Mouse (Mus musculus) frontal cortex, adult (tissue): ENCODE results near the gene Fsd2.

ENCODE experiments used
- ATAC-seq: cut with Nextera tagmentation; 2 replicates; pipeline ENCODE4 v1.9.2; 2017; ENCODE audit warnings: mild to moderate bottlenecking, moderate library complexity, mixed read lengths; ENCODE audit not compliant: low TSS enrichment

The Fsd2 gene

DNA sequence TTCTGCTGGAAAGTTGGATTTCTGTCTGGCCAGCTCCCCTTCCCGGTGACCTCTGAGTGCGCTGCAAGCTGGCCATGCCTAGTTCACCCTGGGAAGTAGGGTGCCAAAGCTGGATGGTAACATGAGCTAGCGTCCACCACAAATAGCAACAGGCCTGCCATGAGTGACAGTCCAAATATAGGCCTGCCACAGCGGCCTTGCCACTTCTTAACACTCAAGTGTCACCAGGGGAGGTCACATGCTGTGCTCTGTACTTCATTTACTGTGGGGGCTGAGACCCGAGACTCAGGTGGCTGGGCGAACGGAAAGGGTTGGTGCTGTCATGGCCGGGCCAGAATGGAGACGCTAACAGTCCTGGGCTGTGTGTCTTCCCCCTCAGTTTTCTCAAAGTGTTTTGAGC, at the start of gene Fsd2:
Fsd2 (minus strand) TSS at position 53 of the 400 bp plus-strand sequence.
- no peak for ATAC-seq

GRCm38 (mm10) chr7:81615031-81615430, 48.3 kb upstream of the Fsd2 start:
- no peak for ATAC-seq

DNA sequence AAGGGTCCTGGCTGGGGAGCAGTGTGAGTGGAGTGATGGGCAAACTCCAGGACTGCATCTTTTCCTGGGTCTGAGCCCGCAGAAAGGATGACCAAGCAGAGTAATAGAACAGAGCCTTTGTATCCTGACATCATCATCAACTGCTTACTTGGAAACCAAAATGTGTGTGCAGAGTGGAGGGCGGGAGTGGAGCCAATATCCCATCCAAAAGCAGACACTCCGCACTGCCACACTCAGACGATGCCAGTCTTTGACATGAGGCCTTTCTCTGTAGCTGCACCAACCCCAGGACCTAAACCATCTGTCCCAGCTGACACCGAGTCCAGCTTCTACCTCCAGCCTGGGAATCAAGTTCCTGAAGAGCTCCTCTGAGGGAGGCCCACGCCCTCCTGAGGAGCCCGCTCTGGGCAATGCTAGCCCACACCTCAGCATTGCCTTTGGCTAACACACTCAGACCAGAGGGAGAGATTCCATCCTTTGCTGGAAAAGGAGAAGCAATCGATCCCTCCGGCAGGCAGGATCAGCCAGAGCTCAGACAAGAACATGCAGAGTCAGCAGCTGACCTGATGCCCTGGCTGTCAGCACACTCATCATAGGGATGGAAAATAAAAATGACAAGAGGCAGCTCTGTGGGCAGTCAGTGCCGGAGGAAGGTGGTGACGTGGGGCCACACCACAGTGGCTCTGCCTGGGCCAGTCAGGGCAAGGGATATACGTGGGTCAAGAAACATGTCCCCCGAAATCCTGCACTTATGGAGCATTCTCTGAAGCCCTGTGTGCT, 46.3 kb upstream of the Fsd2 start:
- no peak for ATAC-seq

GRCm38 (mm10) chr7:81610125-81610524, 43.4 kb upstream of the Fsd2 start:
- ATAC-seq: no peak

- no peak for ATAC-seq
Measured at GRCm38 (mm10) chr7:81606452-81606851, 39.7 kb upstream of the Fsd2 start.

DNA sequence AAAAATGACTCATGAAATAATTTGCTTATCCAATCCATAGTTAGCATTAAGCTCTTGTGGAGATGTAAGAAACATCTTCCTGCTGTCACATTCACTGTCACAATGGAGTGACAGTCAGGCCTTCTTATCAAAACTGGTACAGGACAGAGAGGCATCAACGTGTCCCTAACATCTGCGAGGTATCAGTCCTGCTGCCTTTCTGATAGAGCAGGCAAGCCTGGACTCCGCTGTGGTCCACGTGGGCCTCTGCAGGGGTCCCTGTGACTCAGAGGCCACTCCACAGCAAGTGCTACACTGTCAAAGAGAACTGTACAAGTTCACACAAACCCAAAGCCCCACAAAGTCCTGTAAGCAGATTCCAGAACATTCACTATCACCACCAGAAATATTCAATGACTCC, 38.7 kb upstream of the Fsd2 start:
- no peak for ATAC-seq

DNA sequence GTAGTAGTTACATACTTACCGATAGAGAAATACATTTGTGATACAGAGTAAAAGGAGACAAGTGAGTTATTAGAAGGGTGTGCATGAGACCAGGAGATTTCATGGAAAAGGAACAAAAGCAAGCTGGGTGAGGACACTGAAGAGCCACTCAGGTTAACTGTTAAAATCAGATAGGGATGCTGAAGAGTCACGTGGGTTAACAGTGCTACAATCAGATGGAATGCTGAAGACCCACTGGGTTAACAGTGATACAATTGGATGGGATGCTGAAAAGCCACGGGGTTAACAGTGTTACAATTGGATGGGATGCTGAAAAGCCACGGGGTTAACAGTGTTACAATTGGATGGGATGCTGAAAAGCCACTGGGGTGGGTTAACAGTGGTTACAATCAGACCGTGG, 38.2 kb upstream of the Fsd2 start:
- ATAC-seq: no peak

- ATAC-seq: peak; percentile 82
Measured at GRCm38 (mm10) chr7:81599379-81600280, 32.9 kb upstream of the Fsd2 start.

- no peak for ATAC-seq
Measured at GRCm38 (mm10) chr7:81597660-81598059, 30.9 kb upstream of the Fsd2 start.

- ATAC-seq: no peak
Measured at GRCm38 (mm10) chr7:81596086-81596485, 29.3 kb upstream of the Fsd2 start.

DNA sequence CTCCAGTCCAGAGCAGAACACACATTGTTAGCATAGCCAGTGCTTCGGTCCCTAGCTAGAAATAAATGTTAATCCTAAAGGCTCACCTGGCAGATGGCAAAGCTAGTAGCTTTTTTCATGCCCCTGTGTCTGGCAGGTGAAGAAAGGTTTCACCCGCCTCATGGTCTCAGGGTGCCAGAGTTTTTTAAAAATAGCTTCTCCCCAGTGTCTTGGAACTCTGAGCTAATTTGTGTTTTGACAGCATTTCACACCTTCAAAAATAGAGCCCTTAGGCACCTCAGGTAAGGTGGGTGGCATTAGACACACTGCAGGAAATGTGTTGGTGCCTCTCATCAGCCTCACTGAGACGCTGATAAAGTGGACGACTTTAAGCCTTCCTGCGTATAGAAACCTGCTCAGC, 28.3 kb upstream of the Fsd2 start:
- no peak for ATAC-seq

GRCm38 (mm10) chr7:81593387-81593786, 26.6 kb upstream of the Fsd2 start:
- no peak for ATAC-seq

- no peak for ATAC-seq
Measured at GRCm38 (mm10) chr7:81592686-81593085, 25.9 kb upstream of the Fsd2 start.

- no peak for ATAC-seq
Measured at GRCm38 (mm10) chr7:81587238-81587637, 20.5 kb upstream of the Fsd2 start.

DNA sequence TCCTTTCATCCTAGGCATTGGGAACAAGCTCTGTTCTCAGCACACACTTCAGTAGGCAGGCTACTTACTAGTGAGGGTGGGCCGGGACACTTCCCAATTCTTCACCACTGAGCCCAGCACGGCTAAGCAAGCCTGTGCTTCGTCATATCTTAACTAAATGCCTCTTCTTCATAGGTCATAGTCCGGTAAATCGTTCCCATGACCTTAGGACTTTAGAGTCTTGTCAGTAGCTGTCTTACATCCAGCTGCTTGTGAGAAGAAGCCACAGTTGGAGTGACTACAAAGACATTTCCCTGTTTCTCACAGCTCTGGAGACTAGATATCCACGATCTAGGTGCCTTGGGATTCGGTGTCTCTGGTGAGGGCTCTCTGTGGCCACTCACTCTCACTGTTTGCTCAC, 18.6 kb upstream of the Fsd2 start:
- no peak for ATAC-seq

GRCm38 (mm10) chr7:81583512-81583911, 16.8 kb upstream of the Fsd2 start:
- ATAC-seq: no peak

DNA sequence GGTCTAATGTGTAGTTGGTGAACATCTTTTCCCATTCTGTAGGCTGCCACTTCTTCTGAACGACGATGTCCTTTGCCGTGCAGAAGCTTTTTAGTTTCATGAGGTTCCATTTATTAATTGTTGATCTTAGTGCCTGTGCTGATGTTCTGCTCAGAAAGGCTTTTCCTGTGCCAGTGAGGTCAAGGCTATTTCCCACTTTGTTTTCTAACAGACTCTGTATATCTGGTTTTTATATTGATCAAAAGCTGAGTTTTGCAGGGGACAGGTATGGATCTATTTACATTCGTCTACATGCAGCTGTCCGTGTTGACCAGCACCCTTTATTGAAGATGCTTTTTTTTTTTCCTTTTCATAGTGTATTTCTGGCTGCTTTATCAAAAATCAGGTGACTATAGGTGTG, 12.6 kb upstream of the Fsd2 start:
- ATAC-seq: no peak

DNA sequence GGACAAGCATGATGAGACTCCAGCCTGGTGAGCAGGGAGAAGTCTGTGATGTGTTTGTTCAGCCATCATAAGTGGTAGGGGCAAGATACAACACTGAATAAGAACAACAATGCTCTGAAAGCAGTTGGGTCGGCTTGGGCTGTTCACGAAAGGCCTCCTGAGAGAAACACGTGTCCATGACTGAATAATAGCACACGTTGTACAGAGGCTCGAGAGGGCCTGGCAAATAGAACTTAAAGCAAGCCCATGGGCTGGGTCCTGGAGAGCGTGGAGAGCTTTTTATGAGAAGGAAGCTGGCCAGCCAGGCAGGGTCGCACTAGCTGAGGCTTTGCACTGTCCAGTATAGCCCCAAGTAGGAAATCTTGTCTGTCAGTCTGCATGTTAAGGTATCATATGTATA, 11.7 kb upstream of the Fsd2 start:
- ATAC-seq: no peak

GRCm38 (mm10) chr7:81577872-81578271, 11.1 kb upstream of the Fsd2 start:
- ATAC-seq: no peak

- ATAC-seq: no peak
Measured at GRCm38 (mm10) chr7:81575606-81576005, 8.9 kb upstream of the Fsd2 start.

GRCm38 (mm10) chr7:81573821-81574220, 7.1 kb upstream of the Fsd2 start:
- no peak for ATAC-seq

DNA sequence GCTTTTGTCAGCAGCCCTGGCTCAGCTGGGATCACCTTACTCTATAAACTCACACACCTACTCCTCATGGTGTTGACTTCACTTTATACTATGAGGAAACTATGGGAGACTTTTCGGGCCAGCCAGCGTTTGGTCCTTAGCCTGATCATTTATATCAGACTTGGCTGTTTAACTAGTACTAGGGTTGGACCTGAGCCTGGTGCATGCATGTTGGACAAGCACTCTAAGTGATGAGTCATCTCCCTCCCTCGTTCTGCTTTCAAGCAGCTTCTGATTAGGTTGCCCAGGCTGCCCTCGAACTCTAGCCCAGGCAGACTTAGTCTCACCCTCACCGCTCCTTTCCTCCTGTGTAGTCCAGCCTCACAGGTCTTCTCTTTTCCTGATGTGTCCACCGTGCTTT, 6.7 kb upstream of the Fsd2 start:
- ATAC-seq: no peak
